Mouse (Mus musculus) adrenal gland, adult 8-10 months (tissue): ENCODE measurements around the gene Fxn. TPM values are rescaled to one million over a fixed set of nuclear protein-coding genes. Genes with fewer than 3 reads are reported as not detected.
A peak's percentile ranks its signal among the peaks of the same experiment; 100 is the strongest.
"Not testable (repeated sequence)": the region's sequence is repeated elsewhere in the genome, so short reads cannot be mapped to it uniquely, and the experiment has no call there.

Source experiments
- DNase-seq: peaks from one replicate; pipeline ENCODE4 v3.0.0; 2022
- total RNA-seq, 4 experiments: library from RNA; stranded (reverse); gene quantifications; 2 replicates each; pipeline ENCODE4 v1.2.4; 2022

Fxn gene
- total RNA-seq, 4 experiments from 2014 or later = 10.7 to 13.5 (median 11.6) TPM

- DNase-seq = no peak
Measured at GRCm38 (mm10) chr19:24241799-24242546, 38.4 kb downstream of the Fxn start.

- no peak for DNase-seq
Measured at GRCm38 (mm10) chr19:24241271-24241670, 39.1 kb downstream of the Fxn start.

GRCm38 (mm10) chr19:24238011-24238410, 42.4 kb downstream of the Fxn start:
- DNase-seq = no peak

GRCm38 (mm10) chr19:24232356-24232755, 48.0 kb downstream of the Fxn start:
- DNase-seq = not testable (repeated sequence)

- DNase-seq = peak; percentile 39
Measured at GRCm38 (mm10) chr19:24225305-24225696, 55.1 kb downstream of the Fxn start.

GRCm38 (mm10) chr19:24224500-24225304, 55.7 kb downstream of the Fxn start, which contains the start of gene Tjp2:
Tjp2 (minus strand) TSS chr19:24225030.
- peak; percentile 34 for DNase-seq

GRCm38 (mm10) chr19:24223851-24224251, 56.6 kb downstream of the Fxn start:
- no peak for DNase-seq

- no peak for DNase-seq
Measured at GRCm38 (mm10) chr19:24221455-24221854, 59.0 kb downstream of the Fxn start.

GRCm38 (mm10) chr19:24220795-24221445, 59.5 kb downstream of the Fxn start:
- no peak for DNase-seq

GRCm38 (mm10) chr19:24219011-24219410, 61.4 kb downstream of the Fxn start:
- no peak for DNase-seq

GRCm38 (mm10) chr19:24218291-24218690, 62.1 kb downstream of the Fxn start:
- no peak for DNase-seq

- no peak for DNase-seq
Measured at GRCm38 (mm10) chr19:24217851-24218250, 62.6 kb downstream of the Fxn start.

- no peak for DNase-seq
Measured at GRCm38 (mm10) chr19:24216771-24217170, 63.6 kb downstream of the Fxn start.

- DNase-seq = no peak
Measured at GRCm38 (mm10) chr19:24214939-24215338, 65.5 kb downstream of the Fxn start.

GRCm38 (mm10) chr19:24213299-24213698, 67.1 kb downstream of the Fxn start:
- DNase-seq = no peak

GRCm38 (mm10) chr19:24212552-24213249, 67.7 kb downstream of the Fxn start:
- DNase-seq = no peak

Other genes with a start within 250 kb of the Fxn start
- 10 to 100 TPM in 2 of 4 experiments, 1 to 10 TPM in 2; 8.0 to 16.6 (median 11.7) TPM for gene Fam189a2, start 249.6 kb downstream of the Fxn start, total RNA-seq
- gene Tjp2, start 55.6 kb downstream of the Fxn start, total RNA-seq = 10 to 100 TPM in 2 of 4 experiments, 1 to 10 TPM in 2; 7.2 to 14.6 (median 10.7) TPM
- gene Fam122a, start 196.8 kb upstream of the Fxn start, total RNA-seq = 10 to 100 TPM; 28.0 to 37.9 (median 33.5) TPM